In genomic region chr16:29764376-29764775, GRCm38 (mm10) we compare ENCODE assay signal across 27 mouse cellular contexts.
"Had no signal": no experiment of that assay in that cellular context is flagged by ENCODE, and none has a peak within 500 bp of the region (broad histone marks: within the 10 kb centered on the region; RNA-seq: fewer than 3 reads in every experiment).

No protein-coding gene starts in this region.

- H3K4me3 ChIP-seq: gastrocnemius, adult 2 months; heart, adult 2 months; heart, embryonic 13.5 days; heart, embryonic 15.5 days; hindbrain, embryonic 13.5 days; hindbrain, embryonic 15.5 days; intestine, embryonic 15.5 days; limb, embryonic 13.5 days; limb, embryonic 15.5 days; liver, embryonic 12.5 days had no signal

- ATAC-seq: hindbrain, postnatal 0 days; inflammation-experienced regulatory T-cells, adult 6 months; intestine, embryonic 15.5 days; intestine, postnatal 0 days; liver, embryonic 12.5 days had no signal

- H3K9ac ChIP-seq: heart, embryonic 13.5 days; heart, embryonic 15.5 days; hindbrain, embryonic 13.5 days; hindbrain, embryonic 15.5 days; intestine, embryonic 15.5 days; limb, embryonic 13.5 days; limb, embryonic 15.5 days; liver, embryonic 12.5 days; liver, embryonic 14.5 days had no signal

- H3K27me3 ChIP-seq: intestine, embryonic 15.5 days; limb, embryonic 15.5 days had no signal

- H3K27ac ChIP-seq: gastrocnemius, adult 2 months; heart, adult 2 months; heart, embryonic 13.5 days; heart, embryonic 15.5 days; hindbrain, embryonic 13.5 days; hindbrain, embryonic 15.5 days; hindbrain, postnatal 0 days; intestine, embryonic 15.5 days; kidney, postnatal 0 days; limb, embryonic 13.5 days; limb, embryonic 15.5 days; liver, embryonic 12.5 days; liver, embryonic 14.5 days had no signal

- H3K9me3 ChIP-seq: heart, embryonic 15.5 days; hindbrain, embryonic 15.5 days; intestine, embryonic 15.5 days; limb, embryonic 15.5 days had no signal

- DNase-seq: gastrocnemius, adult 2 months; gastrocnemius, postnatal 10 days; gastrocnemius, postnatal 25 days; heart, adult 2 months; heart, postnatal 14 days; heart, postnatal 36 days; kidney, adult 18-20 months; kidney, adult 8-10 months; kidney, postnatal 14 days; kidney, postnatal 36 days; layer of hippocampus, adult 9-11 months; layer of hippocampus, postnatal 36 days; left cerebral cortex, postnatal 4 days had no signal

- H3K36me3 ChIP-seq: heart, embryonic 13.5 days; heart, embryonic 15.5 days; hindbrain, embryonic 13.5 days; hindbrain, embryonic 15.5 days; intestine, embryonic 15.5 days; limb, embryonic 13.5 days; limb, embryonic 15.5 days; liver, embryonic 12.5 days had no signal

- H3K4me2 ChIP-seq: heart, embryonic 11.5 days; heart, embryonic 13.5 days; heart, embryonic 15.5 days; hindbrain, embryonic 13.5 days; hindbrain, embryonic 15.5 days; intestine, embryonic 15.5 days; limb, embryonic 13.5 days; limb, embryonic 15.5 days; liver, embryonic 12.5 days had no signal
